Mouse (Mus musculus): ENCODE measurements around the gene Smad5. TPM values are rescaled to one million over a fixed set of nuclear protein-coding genes. Genes with fewer than 3 reads are reported as not detected.
A peak's percentile ranks its signal among the peaks of the same experiment; 100 is the strongest.

Smad5 gene
- 19.5 to 20.2 TPM (median 19.5 TPM) in 3 replicates for total RNA-seq (2017)

DNA sequence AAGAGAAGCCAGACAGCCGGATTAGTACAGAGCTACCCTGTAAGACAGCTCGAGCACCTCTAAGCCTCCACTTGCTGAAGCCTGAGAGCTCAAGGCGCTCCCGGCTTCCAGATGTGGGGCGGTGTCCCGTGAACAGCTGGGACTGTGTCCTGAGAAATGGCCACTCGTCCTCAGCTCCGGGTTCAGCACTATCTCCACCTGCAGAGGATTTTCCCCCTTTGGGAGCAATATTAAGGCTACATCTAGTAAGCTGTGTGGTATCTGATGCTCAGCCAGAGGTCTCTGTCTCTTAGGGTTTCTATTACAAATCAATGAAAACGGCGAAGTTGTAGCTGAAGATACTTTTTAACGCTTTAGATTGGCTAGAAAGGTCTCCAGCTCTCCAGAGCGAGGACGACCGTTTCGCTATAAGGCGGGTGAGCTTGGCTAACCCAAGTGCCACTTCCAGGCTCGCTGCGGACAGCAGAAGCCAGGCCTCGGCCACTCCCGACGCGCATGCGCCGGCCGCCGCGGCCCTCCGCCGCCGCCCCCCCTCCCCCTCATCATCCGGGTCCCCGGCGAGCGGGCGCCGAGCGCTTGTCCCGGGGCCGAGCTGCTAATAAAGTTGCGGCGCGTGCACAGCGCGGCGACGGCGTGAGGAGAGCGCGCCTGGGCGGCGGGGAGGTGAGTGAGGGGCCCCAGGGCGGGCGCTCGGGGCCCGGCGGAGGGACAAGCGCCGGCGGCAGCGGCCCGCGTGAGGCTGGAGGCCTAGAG lies at the start of gene Smad5:
Smad5 (plus strand) TSS at position 542 of the 753 bp plus-strand sequence.
- ATAC-seq (replicated peaks; ENCODE audit: insufficient number of reproducible peaks, low FRiP score, low TSS enrichment, poor library complexity, severe bottlenecking): peak; percentile 52; the same call in 1 of the 2 replicates

DNA sequence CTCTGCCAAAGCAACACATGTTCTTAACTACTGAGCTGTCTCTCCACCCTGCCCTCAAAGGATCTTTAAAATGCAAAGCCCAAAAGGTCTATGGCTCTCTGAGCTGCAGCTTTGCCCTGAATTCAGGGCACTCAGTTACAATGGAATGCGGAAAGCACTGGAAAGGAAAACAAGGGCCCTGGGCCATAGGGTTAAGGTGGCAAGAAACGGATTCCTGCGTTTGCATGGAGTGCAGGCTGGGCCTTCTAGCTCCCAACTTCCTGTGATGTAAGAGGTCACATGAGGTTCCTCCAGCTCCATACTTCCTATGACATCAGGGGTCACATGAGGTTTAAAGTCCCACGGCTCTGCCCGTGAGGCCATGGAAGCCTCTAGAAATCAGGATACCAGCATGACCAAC lies 48.6 kb upstream of the Smad5 start:
- no peak for ATAC-seq (replicated peaks; ENCODE audit: insufficient number of reproducible peaks, low FRiP score, low TSS enrichment, poor library complexity, severe bottlenecking)

- 0 out of 2 replicates have a peak, but pooled peaks have one; percentile 54 for ATAC-seq (replicated peaks; ENCODE audit: insufficient number of reproducible peaks, low FRiP score, low TSS enrichment, poor library complexity, severe bottlenecking)
Observed at GRCm38 (mm10) chr13:56657946-56658512, 44.8 kb upstream of the Smad5 start.

- no peak for ATAC-seq (replicated peaks; ENCODE audit: insufficient number of reproducible peaks, low FRiP score, low TSS enrichment, poor library complexity, severe bottlenecking)
Observed at GRCm38 (mm10) chr13:56658931-56659330, 43.9 kb upstream of the Smad5 start.

DNA sequence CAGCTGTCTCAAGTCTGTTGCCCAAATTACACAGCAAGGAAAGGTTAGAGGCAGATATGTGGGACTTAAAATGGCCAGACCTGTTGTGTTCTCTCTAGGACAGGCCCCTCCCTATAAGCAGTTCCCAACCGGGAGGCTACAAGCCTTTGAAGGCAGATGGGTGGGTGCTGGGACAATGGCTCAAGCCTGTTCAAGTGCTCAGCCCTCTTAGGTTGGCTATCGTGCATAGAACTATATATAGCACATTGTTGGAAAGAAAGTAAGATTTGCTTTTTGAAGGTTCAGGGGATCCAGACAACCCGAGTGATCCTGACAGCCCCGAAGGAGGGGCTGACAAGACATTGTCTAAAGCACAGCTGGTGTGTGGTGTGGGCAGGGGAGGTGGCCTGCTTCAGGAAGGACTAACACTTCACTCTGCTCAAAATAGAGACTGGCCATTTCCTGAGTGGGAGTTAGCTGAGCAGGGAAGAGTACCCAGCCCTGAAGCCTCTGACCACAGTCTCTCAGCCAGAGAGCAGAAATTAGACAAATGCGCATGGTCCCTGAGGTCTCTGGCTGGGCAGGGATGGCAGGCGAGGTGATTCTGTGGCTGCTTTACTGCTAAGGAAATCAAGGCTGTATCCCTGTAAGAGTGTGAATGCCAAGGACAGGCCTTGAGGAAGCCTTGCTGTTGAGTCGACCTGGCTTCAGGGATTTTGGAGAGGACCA lies 40.7 kb upstream of the Smad5 start:
- no peak for ATAC-seq (replicated peaks; ENCODE audit: insufficient number of reproducible peaks, low FRiP score, low TSS enrichment, poor library complexity, severe bottlenecking)

DNA sequence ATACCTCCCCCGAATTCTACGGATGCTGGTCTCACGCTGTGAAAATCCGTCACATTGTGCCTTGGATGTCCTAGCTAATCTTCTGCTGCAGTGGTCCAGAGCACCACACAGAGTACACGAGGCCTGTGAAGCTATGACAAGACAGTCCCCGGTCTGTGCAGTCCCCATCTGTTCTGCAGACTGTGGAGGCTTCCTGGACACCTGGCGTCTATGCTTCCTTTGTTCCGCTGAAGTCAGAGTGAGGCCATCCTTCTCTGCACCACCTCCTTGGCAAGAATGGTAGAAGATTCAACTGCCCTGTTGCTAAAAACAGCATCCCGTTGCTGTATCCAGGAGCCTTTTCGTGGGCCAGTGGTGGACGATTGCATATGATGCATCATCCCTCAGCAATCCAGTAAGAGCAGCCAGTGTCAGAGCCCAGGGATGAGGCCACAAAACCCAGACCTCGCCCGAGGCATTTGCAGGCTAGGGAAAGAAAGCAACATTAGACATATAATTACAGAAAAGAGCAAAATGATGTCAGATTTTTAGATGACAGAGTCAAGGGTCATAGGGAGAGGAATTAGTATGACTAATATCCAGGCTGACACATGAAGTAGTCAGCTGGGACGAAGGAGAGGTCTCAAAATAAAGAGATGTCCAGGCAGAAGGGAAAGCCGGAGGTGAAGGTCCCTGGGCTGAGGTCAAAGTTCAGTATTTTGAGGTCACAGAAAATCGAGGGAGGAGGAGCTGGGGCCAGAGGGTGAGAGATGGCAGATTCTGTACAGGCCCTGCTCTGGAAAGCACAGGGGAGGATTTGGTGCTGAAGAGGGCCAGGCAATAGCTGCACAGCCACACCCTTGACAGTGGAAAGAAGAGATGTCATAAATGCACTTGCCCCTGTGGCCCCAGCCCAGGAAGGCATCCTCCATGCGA lies 38.3 kb upstream of the Smad5 start:
- no peak for ATAC-seq (replicated peaks; ENCODE audit: insufficient number of reproducible peaks, low FRiP score, low TSS enrichment, poor library complexity, severe bottlenecking)

DNA sequence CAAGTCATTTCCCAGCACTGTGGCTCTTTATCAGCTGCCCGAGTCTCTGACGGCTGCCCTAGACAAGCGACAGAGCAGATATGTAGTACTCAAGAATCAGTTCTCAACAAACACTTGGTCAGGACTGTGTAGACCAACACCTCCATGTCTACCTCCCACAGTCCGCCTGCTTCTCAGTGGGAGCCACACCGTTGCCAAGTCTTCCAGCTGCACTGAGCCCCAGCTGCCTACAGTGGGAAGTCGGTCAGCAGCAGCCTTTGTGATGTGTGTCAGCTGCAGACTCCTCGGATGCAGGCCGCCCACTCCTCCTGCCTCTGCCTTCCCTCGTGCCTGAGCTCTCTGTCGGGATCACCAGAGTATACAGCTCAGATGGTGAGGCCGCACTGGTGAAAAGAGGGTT lies 31.6 kb upstream of the Smad5 start:
- ATAC-seq (replicated peaks; ENCODE audit: insufficient number of reproducible peaks, low FRiP score, low TSS enrichment, poor library complexity, severe bottlenecking): no peak

DNA sequence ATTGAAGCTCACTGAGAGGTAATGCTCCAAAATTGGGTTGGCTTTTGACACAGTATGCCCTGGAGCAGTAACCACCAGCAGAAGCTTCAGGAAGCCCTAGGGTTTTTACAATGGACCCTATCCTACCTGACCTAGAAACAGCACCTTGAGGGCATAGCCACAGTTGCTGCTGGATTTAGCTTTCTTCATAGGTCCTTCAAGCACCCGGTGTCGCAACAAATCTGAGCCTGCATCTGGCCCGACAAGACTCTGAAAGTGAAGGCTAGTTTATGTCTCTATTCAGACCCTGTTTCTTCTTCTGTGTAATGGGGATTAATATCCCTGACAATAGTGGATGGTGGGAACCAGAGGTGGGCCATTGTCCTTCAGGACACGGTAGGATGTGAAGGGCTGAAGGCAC lies 25.1 kb upstream of the Smad5 start:
- no peak for ATAC-seq (replicated peaks; ENCODE audit: insufficient number of reproducible peaks, low FRiP score, low TSS enrichment, poor library complexity, severe bottlenecking)

DNA sequence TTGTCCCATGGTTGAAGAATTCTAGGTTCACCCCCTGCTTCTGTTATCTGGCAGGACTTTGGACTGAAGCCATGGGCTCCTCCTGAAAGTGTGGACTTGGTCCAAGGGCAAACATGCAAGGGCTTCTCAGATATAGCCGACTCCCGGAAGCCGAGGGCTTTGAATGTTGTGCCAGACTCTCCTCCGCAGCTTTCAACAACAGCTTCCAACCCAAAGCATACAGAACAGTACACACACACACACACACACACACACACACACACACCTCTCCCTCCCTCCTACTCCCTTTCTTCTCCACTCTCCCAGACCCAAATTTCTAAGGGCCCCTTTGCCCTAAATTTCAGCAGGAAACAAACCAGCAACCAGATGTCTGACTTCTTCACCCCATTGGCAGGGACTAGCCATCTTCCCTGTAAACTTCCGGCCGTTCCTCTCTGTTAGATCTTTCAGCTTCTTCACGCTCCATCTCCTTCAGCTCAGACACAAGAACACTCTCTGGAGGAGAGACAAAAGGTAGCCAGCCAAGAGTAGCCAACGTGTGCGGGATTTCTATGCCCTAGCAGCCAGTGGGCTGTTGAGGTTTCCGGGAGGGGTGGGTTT lies 24.5 kb upstream of the Smad5 start:
- no peak for ATAC-seq (replicated peaks; ENCODE audit: insufficient number of reproducible peaks, low FRiP score, low TSS enrichment, poor library complexity, severe bottlenecking)

DNA sequence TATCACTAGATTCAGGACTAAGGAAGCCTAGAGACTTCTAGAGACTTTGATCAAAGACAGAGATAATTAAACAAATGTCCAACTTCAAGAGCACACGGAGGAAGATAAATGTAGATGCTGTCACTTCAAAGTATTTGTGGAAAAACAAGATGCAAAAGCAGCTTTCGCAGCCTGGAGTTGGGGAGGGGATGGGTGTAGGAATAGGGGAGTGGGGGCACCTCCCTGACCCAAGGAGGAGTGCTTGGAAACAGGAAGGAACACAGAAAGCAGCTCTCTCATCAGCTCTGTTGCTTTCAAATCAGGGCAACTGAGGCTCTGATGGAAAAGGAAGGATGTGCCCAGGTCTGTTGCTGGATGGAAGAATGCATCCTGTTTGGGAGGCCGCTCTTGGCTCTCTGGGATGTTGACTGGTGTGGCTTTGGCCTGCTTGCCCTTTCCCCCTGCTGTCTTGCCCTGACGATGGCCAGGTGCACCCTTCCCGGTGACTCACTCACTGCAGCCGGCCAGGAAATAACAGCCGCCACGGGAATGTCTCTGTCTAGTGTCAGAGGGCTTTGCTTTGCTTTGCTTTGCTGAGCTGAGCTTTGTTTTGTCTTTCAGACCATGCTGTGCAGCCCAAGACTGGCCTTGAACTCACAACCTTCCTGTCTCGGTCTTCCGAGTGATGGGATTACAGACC lies 23.8 kb upstream of the Smad5 start:
- ATAC-seq (replicated peaks; ENCODE audit: insufficient number of reproducible peaks, low FRiP score, low TSS enrichment, poor library complexity, severe bottlenecking): no peak

GRCm38 (mm10) chr13:56681924-56682323 lies 20.9 kb upstream of the Smad5 start:
- no peak for ATAC-seq (replicated peaks; ENCODE audit: insufficient number of reproducible peaks, low FRiP score, low TSS enrichment, poor library complexity, severe bottlenecking)

DNA sequence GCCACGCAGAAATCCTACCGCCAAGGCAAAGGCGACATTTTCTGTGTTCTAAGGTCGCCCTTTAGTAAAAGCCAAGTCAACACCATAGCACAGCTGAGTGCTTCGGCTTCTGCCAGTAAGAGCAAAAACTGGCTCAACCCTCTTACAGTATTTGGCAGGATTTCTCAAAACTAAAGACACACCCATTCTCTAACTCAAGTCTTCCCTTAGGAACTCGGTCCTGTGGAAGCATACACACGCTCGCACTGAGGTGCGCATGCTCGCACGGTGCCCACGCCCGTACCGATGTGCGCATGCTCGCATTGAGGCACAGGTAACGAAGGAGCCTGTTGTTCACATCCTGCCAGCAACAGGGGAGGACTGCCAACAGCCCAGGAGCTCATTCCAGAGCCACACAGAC lies 20.5 kb upstream of the Smad5 start:
- no peak for ATAC-seq (replicated peaks; ENCODE audit: insufficient number of reproducible peaks, low FRiP score, low TSS enrichment, poor library complexity, severe bottlenecking)

DNA sequence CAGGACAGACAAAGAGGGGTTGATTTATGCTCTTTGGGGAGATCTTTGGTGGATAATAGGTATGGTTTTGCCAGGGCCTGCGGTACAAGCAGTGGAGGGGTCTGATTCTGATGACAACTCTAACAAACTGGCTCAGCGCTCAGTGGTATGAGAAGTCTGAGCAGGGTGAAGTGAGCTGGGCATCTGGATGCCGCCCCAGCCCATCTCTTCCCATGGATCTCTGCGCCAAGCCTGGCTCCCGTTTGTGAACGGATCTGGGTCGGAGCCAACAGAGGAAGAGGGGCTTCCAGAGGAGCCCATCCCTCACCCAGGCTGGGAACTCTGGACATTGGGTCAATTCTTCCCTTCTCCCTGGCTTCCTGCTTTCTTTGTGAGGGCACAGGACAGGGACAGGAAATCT lies 19.5 kb upstream of the Smad5 start:
- ATAC-seq (replicated peaks; ENCODE audit: insufficient number of reproducible peaks, low FRiP score, low TSS enrichment, poor library complexity, severe bottlenecking): no peak

DNA sequence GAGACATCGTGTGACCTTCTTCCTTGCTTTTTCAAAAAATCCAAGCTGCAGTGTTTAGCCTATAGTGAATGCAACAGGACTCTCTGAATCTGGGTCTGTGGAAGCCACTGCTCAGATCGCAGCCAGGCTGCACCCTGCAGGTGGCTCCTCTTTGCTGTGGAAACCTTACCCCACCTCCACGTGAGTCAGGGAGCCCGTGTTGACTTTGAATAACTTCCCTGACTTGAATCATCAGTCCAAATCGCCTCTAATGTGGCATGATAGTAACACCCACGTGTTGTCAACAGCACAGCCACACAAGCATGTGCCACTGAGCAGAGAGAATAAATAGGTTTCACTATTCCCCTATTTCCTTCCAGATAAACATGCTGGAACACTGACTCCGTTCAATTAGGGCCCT lies 10.8 kb upstream of the Smad5 start:
- ATAC-seq (replicated peaks; ENCODE audit: insufficient number of reproducible peaks, low FRiP score, low TSS enrichment, poor library complexity, severe bottlenecking): no peak

- no peak for ATAC-seq (replicated peaks; ENCODE audit: insufficient number of reproducible peaks, low FRiP score, low TSS enrichment, poor library complexity, severe bottlenecking)
Observed at GRCm38 (mm10) chr13:56692644-56693043, 10.2 kb upstream of the Smad5 start.

GRCm38 (mm10) chr13:56695701-56696100 lies 7.1 kb upstream of the Smad5 start:
- no peak for ATAC-seq (replicated peaks; ENCODE audit: insufficient number of reproducible peaks, low FRiP score, low TSS enrichment, poor library complexity, severe bottlenecking)

- no peak for ATAC-seq (replicated peaks; ENCODE audit: insufficient number of reproducible peaks, low FRiP score, low TSS enrichment, poor library complexity, severe bottlenecking)
Observed at GRCm38 (mm10) chr13:56696699-56697098, 6.1 kb upstream of the Smad5 start.

DNA sequence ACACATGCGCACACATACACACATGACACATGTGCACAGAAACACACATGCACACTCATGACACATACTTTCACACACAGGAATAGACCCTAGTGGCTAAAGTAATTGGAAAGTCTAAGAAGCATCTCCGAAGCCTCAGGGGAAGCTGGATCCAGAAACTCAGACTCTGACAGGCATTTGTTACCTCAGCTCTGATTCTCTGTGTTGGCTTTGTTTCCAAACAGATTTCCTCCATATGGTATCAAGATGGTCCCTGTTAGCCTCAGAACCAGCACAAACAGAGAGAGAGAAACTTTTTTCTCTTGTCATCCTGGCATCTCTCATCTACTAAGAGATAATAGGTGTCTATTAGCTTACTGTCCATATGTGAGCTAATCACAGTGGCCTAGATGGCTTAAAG lies 5.6 kb upstream of the Smad5 start:
- no peak for ATAC-seq (replicated peaks; ENCODE audit: insufficient number of reproducible peaks, low FRiP score, low TSS enrichment, poor library complexity, severe bottlenecking)
